Mouse (Mus musculus): ENCODE measurements around the gene Msantd2. TPM values are rescaled to one million over a fixed set of nuclear protein-coding genes. Genes with fewer than 3 reads are reported as not detected.

Msantd2 gene
- polyA plus RNA-seq, 1 experiment from 2014 or later = 8.1 TPM

DNA sequence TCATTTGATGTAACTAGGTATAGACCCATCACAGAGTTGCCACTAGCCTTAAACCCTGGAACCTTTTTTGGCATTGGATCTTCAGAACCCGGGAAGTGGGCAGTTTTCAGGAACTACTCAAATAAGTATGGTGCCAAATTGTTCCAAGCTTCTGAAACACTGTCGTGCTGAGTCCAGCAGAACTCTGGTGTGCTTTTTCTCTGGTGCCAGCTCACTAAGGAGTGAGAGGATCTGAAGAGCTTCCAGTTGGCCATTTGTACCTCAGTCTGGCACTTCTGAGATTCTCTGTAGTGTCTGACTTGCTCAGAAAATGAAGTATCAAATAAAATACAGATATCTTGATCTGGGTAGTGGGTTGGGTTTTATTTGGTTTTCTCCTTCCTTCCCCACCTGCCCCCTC lies 30.9 kb downstream of the Msantd2 start:
- no peaks in the 10 kb centered on the region for H3K27me3 ChIP-seq (replicated peaks; ENCODE audit: control insufficient read depth, insufficient read depth, low read length)
- ATAC-seq = no peak
- H3K4me3 ChIP-seq (ENCODE audit: low read length) = no peak overlapping the region
- 0 out of 2 replicates have a peak, but pooled peaks cover 2% of the 10 kb centered on the region for H3K36me3 ChIP-seq (ENCODE audit: control insufficient read depth, insufficient read depth, low read length)
- WGBS = 85% methylated on average over 2 of the region's 2 CpGs
- H3K9me3 ChIP-seq (ENCODE audit: control insufficient read depth, low read length) = no peaks in the 10 kb centered on the region
- no peak overlapping the region for H3K27ac ChIP-seq (ENCODE audit: low read length)
- H3K4me1 ChIP-seq (ENCODE audit: control insufficient read depth, insufficient read depth, low read length) = no peaks in the 10 kb centered on the region
- no peak overlapping the region for H3K4me2 ChIP-seq (ENCODE audit: low read depth, low read length)
- H3K9ac ChIP-seq (ENCODE audit: low read depth, low read length) = no peak overlapping the region

- peaks cover 13% of the 10 kb centered on the region; the same call in 1 of the 2 replicates for H3K4me1 ChIP-seq (ENCODE audit: control insufficient read depth, insufficient read depth, low read length)
- H3K4me3 ChIP-seq (ENCODE audit: low read length) = no peak overlapping the region
- peaks cover 29% of the 10 kb centered on the region for H3K27me3 ChIP-seq (replicated peaks; ENCODE audit: control insufficient read depth, insufficient read depth, low read length)
- no peak overlapping the region for H3K4me2 ChIP-seq (ENCODE audit: low read depth, low read length)
- 88% methylated on average over 2 of the region's 2 CpGs for WGBS
- H3K27ac ChIP-seq (ENCODE audit: low read length) = no peak overlapping the region
- no peak for ATAC-seq
- no peak overlapping the region for H3K9ac ChIP-seq (ENCODE audit: low read depth, low read length)
- H3K36me3 ChIP-seq (ENCODE audit: control insufficient read depth, insufficient read depth, low read length) = 0 out of 2 replicates have a peak, but pooled peaks cover 2% of the 10 kb centered on the region
- H3K9me3 ChIP-seq (ENCODE audit: control insufficient read depth, low read length) = no peaks in the 10 kb centered on the region
Observed at GRCm38 (mm10) chr9:37525461-37525860, 36.3 kb downstream of the Msantd2 start.

DNA sequence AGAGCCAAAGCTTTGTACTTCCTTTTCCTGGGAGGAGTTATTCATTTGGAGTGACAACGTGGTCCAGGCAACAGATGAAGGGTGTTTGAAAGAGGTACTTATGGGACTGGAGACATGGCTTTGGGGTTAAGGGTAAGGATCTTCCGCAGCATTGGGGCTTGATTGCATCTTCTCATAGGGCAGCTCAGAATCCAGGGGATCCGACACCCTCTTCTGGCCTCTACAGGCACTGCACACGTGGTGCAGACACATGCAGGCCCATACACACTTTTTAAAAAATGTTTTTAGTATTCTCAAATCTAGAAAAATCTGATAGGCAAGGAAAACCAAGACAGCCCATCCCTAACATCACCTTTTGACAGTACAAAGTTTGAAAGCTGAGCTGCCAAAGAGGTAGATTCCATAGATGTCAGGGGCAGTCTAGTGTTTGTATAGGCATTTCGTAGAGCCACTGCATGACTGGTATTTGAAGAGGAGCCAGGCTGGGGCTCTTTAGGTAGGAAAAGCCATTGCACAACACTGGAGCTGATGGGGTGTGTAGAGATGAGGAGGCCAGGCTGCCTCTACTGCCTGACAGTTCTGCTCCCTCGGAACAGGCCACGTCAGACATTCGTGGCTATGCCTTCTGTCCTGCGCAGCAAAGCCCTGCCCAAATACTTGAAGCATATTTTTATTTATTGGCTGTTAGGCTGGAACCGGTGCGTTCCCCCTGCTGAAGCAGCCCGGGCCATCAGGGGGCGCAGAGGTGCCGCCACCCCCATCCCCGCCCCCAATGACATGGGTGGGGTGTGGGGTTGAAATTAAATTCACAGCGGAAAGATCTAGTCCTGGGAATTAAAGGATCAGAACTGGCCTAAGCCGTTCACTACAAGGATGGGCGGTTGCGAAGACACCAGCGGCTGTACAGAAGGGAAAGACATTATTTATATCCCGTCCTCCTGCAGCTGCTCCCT lies 37.6 kb downstream of the Msantd2 start:
- H3K27ac ChIP-seq (ENCODE audit: low read length) = no peak overlapping the region
- ATAC-seq = no peak
- H3K4me1 ChIP-seq (ENCODE audit: control insufficient read depth, insufficient read depth, low read length) = peaks cover 22% of the 10 kb centered on the region; the same call in 1 of the 2 replicates
- WGBS = 30% methylated on average over 21 of the region's 21 CpGs
- H3K4me3 ChIP-seq (ENCODE audit: low read length) = peak overlapping the region; percentile 26
- no peaks in the 10 kb centered on the region for H3K9me3 ChIP-seq (ENCODE audit: control insufficient read depth, low read length)
- peak overlapping the region; percentile 34; the same call in 1 of the 2 replicates for H3K4me2 ChIP-seq (ENCODE audit: low read depth, low read length)
- H3K36me3 ChIP-seq (ENCODE audit: control insufficient read depth, insufficient read depth, low read length) = 0 out of 2 replicates have a peak, but pooled peaks cover 2% of the 10 kb centered on the region
- H3K27me3 ChIP-seq (replicated peaks; ENCODE audit: control insufficient read depth, insufficient read depth, low read length) = peaks cover 29% of the 10 kb centered on the region
- no peak overlapping the region for H3K9ac ChIP-seq (ENCODE audit: low read depth, low read length)

GRCm38 (mm10) chr9:37527396-37528224 lies 38.5 kb downstream of the Msantd2 start, which contains the start of gene Esam:
Gene Esam (plus strand): TSS chr9:37528078.
- ATAC-seq = no peak
- Histone ChIP-seq H3K27ac (ENCODE audit: low read length) (peak within 1 kb of the TSS; percentile 66; the same call in 1 of the 2 replicates), H3K4me1 (ENCODE audit: control insufficient read depth, insufficient read depth, low read length) (peaks cover 22% of the 10 kb centered on the region; the same call in 1 of the 2 replicates), H3K36me3 (ENCODE audit: control insufficient read depth, insufficient read depth, low read length) (0 out of 2 replicates have a peak, but pooled peaks cover 2% of the 10 kb centered on the region), H3K4me3 (ENCODE audit: low read length) (peak within 1 kb of the TSS; percentile 45), H3K9me3 (ENCODE audit: control insufficient read depth, low read length) (no peaks in the 10 kb centered on the region), H3K27me3 (replicated peaks; ENCODE audit: control insufficient read depth, insufficient read depth, low read length) (peaks cover 29% of the 10 kb centered on the region), H3K4me2 (ENCODE audit: low read depth, low read length) (peak within 1 kb of the TSS; percentile 34), H3K9ac (ENCODE audit: low read depth, low read length) (no peak within 1 kb of the TSS)
- WGBS = 16% methylated on average over 41 of the region's 41 CpGs

DNA sequence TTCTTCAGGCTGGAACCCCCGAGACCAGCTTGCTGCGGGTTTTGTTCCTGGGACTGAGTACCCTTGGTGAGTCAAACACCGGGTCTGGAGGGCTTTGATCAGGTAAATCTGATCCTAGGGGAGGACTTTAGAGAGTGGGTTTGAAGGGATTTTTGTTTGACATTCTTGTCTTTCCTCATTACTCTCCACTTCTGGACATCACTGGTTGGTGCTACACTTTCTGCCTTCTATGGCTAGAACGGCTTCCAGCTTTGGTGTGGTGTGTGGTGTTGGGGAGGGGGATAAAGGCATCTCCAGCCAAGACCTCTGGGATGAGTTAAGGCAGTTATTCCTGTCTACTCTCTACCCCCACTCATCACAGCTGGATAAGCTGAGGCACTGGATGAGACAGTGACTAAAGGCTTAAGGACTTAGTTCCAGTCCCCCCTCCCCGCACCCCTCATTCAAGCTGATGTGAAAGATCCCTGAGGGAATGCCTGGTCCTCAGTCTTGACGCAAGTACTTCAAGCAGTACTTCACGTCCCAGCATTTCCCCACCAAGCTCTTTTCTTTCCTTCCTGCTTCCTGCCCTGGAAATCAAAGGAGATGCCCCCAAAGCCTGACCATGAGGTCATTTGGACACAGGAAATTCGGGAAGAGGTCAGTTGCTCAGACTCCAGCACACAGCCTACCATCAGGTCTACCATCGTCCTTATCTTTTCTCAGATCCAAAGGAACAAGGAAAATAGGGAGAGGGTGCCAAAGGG lies 39.3 kb downstream of the Msantd2 start:
- Histone ChIP-seq H3K4me1 (ENCODE audit: control insufficient read depth, insufficient read depth, low read length) (peaks cover 22% of the 10 kb centered on the region; the same call in 1 of the 2 replicates), H3K9me3 (ENCODE audit: control insufficient read depth, low read length) (no peaks in the 10 kb centered on the region), H3K36me3 (ENCODE audit: control insufficient read depth, insufficient read depth, low read length) (no peaks in the 10 kb centered on the region), H3K9ac (ENCODE audit: low read depth, low read length) (no peak overlapping the region), H3K4me2 (ENCODE audit: low read depth, low read length) (no peak overlapping the region), H3K4me3 (ENCODE audit: low read length) (peak overlapping the region; percentile 45), H3K27ac (ENCODE audit: low read length) (0 out of 2 replicates have a peak overlapping the region, but pooled peaks have one; percentile 66), H3K27me3 (replicated peaks; ENCODE audit: control insufficient read depth, insufficient read depth, low read length) (peaks cover 29% of the 10 kb centered on the region)
- 45% methylated on average over 9 of the region's 9 CpGs for WGBS
- ATAC-seq = no peak

- Histone ChIP-seq H3K36me3 (ENCODE audit: control insufficient read depth, insufficient read depth, low read length) (no peaks in the 10 kb centered on the region), H3K4me1 (ENCODE audit: control insufficient read depth, insufficient read depth, low read length) (peaks cover 22% of the 10 kb centered on the region; the same call in 1 of the 2 replicates), H3K27me3 (replicated peaks; ENCODE audit: control insufficient read depth, insufficient read depth, low read length) (peaks cover 29% of the 10 kb centered on the region), H3K4me3 (ENCODE audit: low read length) (peak overlapping the region; percentile 45), H3K27ac (ENCODE audit: low read length) (peak overlapping the region; percentile 66), H3K4me2 (ENCODE audit: low read depth, low read length) (peak overlapping the region; percentile 79), H3K9me3 (ENCODE audit: control insufficient read depth, low read length) (no peaks in the 10 kb centered on the region), H3K9ac (ENCODE audit: low read depth, low read length) (peak overlapping the region; percentile 58)
- 3% methylated on average over 32 of the region's 32 CpGs for WGBS
- peak; percentile 70 for ATAC-seq
Observed at GRCm38 (mm10) chr9:37530031-37530887, 41.1 kb downstream of the Msantd2 start.

DNA sequence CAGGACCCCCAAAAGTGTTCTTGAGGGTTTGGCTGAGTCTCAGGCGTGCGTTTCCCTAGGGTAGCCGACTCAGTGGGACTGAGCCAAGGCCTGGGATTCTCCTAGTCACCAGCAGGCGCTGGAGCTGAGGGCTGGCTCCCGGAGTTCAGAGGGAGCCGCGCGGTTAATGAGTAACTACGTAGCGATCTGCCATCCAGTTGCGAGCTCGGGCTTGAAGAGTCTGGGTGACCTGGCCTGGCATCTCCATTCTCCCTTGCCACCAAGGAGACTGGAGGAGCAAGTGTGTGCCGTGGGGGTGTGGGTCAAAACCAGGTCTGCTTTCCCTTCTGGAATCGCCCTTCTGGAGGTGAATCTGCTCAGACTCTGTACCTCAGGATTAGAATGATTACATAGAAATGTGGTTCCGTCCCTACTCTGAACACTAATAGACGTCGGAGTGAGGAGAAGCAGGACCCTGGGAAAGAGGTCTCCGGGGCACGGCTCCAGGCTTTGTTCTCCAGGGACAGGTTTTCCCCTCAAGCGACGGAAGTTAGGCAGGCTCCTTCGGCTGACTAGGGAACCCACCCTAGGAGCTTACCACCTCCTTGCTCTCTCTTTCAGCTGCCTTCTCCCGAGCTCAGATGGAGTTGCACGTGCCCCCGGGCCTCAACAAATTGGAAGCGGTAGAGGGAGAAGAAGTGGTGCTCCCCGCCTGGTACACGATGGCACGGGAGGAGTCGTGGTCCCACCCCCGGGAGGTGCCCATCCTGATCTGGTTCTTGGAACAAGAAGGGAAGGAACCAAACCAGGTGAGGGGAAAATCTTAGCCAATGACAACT lies 42.0 kb downstream of the Msantd2 start:
- Histone ChIP-seq H3K9ac (ENCODE audit: low read depth, low read length) (peak overlapping the region; percentile 58), H3K4me3 (ENCODE audit: low read length) (peak overlapping the region; percentile 45), H3K27me3 (replicated peaks; ENCODE audit: control insufficient read depth, insufficient read depth, low read length) (peaks cover 29% of the 10 kb centered on the region), H3K36me3 (ENCODE audit: control insufficient read depth, insufficient read depth, low read length) (no peaks in the 10 kb centered on the region), H3K9me3 (ENCODE audit: control insufficient read depth, low read length) (no peaks in the 10 kb centered on the region), H3K4me1 (ENCODE audit: control insufficient read depth, insufficient read depth, low read length) (peaks cover 22% of the 10 kb centered on the region; the same call in 1 of the 2 replicates), H3K4me2 (ENCODE audit: low read depth, low read length) (peak overlapping the region; percentile 79), H3K27ac (ENCODE audit: low read length) (peak overlapping the region; percentile 30)
- WGBS = 3% methylated on average over 31 of the region's 31 CpGs
- ATAC-seq = peak; percentile 93
